Mouse (Mus musculus): ENCODE data around the gene Ddx31.

Gene Ddx31

DNA sequence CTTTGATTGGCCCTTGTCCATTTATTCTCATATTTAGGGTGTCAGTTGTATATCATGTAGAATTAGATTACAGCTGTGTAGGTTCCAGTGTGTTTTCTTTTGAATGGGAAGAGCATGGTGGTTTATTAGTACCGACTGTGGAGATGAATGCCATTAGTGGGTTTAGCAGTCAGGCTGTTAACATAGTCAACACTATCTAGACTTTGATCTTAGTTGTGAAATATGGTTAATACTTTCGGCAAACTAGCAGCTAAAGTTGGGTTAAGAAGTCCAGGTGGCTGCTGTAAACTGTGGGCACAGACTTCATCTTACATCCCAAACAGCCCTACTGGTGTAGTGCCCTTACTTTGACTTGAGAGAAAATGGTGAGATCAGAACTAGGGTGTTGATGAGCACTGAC, 8.7 kb downstream of the Ddx31 start:
- POLR2A ChIA-PET = interaction anchor here in 2 of 4 experiments (1.3 to 6.2 kb wide), 4 partner anchors 8 to 145 kb away, joined by 3 to 36 read pairs (median 15); partner anchors contain the start of genes Ddx31 (in 2 of the 2) and Gtf3c4 (in 2 of the 2)

DNA sequence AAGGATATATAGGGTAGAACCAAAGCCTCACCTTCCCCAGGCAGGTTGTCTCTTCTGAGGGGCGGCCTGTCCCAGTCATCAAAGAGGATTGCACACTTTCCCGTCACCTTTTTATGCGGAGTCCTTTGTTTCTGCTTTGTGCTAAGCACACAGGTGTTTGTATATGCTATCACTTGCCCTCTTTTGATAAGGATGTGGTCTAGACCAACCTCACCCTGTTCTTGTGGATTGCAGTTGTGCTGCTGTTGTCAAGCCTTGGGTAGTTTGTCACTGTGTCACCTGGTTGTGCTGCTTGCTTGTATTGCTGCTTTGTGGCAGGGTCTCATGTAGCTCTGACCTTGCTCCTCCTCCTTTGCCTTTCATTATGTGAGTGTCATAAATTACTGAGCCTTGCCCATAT, 12.4 kb downstream of the Ddx31 start:
- ChIA-PET POLR2A (interaction anchor here in 2 of 4 experiments (0.6 to 6.2 kb wide), 3 partner anchors 14 to 240 kb away, joined by 3 to 36 read pairs (median 4); partner anchors contain the start of genes Ddx31 (in 1 of the 2) and Gtf3c4 (in 1 of the 2)), CTCF (no interaction called here)

More for the DNA sequence above, 8.7 kb downstream of the Ddx31 start:
- CTCF ChIA-PET = no interaction called here

DNA sequence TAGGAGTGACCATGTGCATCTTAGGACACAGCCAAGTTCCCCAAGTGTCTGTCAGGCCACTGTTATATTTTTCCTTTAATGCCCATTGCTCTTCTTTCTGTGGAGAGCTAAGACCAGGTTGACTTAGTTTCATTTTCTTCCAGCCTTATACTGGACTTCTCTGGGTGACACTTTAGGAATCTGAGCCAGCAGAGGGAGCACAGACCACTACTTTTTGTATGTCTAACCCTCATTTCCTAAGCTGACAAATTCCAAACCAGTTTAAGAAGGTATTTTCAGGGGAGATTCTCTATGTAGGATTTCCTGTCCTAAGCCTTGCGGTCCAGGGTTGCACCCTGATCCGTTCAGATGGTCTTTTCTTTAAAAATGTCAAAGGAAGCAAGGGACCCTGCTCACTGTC, 15.6 kb downstream of the Ddx31 start:
- ChIA-PET CTCF (interaction anchor here in 2 of 4 experiments (0.6 kb wide), 2 partner anchors 64 to 186 kb away, joined by 3 to 4 read pairs; no protein-coding TSS in a partner anchor), POLR2A (interaction anchor here in 1 of 4 experiments (0.5 to 3.5 kb wide), 3 partner anchors 9 to 362 kb away, joined by 3 to 10 read pairs (median 3); partner anchors contain the start of genes Ddx31 and Gtf3c4)

DNA sequence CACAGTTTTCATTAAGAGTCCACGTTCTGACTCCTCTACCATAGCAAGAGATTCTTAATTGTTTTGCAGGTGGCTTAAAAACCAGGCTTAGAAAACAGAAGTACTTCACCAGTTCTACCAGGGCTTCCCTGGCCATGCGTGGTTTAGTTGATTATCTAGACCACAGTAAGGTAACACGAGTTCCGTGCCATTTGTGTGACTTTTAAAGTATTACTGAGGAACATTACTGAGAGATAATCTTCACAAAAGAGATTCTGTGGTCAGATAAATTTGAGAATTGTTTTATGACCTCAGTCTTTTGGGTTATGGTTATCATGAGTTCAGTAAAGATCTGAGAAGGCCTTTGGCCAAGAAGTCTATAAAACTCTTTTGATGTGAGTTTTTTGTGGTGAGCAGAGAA, 19.1 kb downstream of the Ddx31 start:
- POLR2A ChIA-PET = interaction anchor here in 1 of 4 experiments (0.7 kb wide), 1 partner anchor 10 kb away, joined by 3 read pairs; no protein-coding TSS in a partner anchor
- CTCF ChIA-PET = no interaction called here

DNA sequence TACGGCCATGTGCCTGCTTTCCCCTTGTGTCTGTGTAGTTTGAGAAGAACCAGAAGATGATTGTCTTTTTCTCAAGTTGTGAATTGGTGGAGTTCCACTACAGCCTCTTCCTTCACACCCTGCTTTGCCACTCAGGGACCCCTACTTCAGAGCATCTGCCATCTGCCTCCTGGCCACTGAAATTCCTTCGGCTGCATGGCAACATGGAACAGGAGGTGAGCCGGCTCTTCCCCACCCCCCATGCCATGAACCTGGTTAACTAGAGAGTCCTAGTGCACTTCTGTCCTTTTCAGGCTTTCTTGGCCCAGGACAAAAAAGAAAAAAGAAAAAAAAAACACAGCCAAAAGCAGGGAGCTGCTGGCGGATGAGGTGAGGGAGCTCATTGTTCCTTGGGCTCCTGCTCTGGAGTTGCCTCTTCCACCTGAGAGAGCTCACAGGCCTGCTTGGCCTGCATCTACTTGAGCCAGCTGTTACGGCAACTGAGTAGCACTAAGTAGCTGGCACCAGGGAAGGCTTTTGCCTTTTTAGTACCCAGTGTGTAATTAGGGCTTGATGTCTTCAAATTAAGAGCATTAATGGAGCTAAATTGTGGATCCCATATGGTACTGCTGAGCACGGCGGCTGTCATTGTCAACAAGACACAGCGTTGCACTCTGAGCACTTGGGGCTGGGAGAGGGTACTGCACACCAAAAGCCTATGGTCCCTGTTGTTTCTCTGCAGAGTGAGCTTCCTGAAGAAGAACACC, 20.6 kb downstream of the Ddx31 start:
- POLR2A ChIA-PET = interaction anchor here in 2 of 4 experiments (0.7 to 2.2 kb wide), 5 partner anchors 9 to 23 kb away, joined by 3 to 13 read pairs (median 3); partner anchors contain the start of genes Ddx31 (in 2 of the 2) and Gtf3c4 (in 2 of the 2)
- CTCF ChIA-PET = no interaction called here

DNA sequence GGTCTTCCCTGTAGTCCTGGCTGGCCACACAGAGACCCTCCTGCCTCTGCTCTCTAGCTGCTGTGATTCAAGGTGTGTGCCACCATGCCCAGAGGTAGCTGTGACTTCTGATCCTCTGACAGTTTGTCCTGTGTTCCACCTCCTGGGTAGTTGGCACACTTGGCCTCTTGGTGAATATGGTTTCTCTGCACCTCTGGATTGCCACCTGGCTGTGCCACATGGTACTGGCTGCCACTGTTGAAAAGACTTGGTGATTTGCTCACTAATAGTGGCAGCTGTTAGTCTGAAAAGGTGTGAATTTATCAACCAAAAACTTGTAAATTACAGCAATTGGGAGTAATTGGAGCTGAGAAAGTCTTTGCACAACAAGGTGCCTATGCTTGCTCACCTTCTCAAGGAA, 23.7 kb downstream of the Ddx31 start:
- CTCF ChIA-PET = interaction anchor here in 1 of 4 experiments (0.6 kb wide), 1 partner anchor 212 kb away, joined by 3 read pairs; no protein-coding TSS in a partner anchor
- POLR2A ChIA-PET = interaction anchor here in 1 of 4 experiments (0.8 kb wide), 1 partner anchor 259 kb away, joined by 3 read pairs; no protein-coding TSS in a partner anchor

DNA sequence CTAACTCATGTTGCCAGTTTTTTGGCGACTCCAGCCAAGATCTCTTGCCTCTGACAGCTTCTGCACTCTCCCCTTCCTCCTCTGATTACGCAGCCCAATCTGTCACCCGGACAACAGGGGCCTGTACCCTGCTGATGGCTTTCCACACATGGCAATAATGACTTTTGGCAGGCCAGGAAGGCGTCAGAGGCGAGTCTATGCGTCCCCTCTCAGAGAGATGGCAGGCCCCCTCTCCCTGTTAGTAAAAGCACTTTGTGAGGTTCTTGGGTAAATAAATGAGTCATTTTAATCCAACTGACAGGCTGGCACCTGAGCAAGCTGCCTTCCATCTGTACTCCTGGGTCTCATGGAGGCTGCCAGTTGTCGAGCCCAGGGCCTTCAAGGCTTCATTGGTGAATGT, 27.3 kb downstream of the Ddx31 start:
- POLR2A ChIA-PET = no interaction called here

DNA sequence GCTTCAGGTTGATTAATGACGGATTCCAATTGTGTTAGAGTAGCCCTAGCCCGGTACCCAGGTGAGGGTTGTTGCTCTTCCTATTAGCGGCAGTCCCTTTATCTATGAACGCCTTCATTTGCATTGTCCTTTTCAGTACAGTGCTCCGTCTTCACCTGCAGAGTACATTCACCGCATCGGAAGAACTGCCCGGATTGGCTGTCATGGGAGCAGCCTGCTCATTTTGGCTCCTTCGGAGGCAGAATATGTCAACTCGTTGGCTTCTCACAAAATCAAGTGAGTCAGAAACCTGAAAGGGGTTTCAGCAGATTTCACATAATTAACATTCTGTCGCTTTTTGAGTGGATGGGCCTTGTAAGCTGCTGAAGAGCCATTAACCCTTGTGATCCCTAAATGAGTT, 35.3 kb downstream of the Ddx31 start:
- POLR2A ChIA-PET = interaction anchor here in 1 of 4 experiments (1.6 kb wide), 1 partner anchor 11 kb away, joined by 5 read pairs; no protein-coding TSS in a partner anchor
- CTCF ChIA-PET = no interaction called here

More for the DNA sequence above, 27.3 kb downstream of the Ddx31 start:
- CTCF ChIA-PET = no interaction called here

DNA sequence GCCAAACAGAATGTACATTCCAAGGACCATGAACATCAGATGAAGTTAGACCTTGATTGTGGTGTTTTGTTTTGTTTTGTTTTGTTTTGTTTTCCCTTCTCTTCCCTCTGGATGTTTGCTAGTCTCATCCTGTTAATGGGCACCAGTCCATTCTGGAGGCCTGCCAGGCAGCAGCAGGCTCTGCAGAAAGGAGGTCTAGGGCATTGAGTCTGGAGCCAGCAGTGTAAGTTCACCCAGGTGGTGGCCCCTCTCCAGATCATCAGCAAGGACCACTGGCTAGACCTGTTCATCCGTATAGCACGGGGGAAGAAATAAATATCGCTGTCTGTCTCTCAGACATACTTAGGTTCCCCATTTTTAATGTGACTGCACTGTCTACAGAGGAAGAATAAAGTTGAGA, 41.1 kb downstream of the Ddx31 start:
- CTCF ChIA-PET = no interaction called here

DNA sequence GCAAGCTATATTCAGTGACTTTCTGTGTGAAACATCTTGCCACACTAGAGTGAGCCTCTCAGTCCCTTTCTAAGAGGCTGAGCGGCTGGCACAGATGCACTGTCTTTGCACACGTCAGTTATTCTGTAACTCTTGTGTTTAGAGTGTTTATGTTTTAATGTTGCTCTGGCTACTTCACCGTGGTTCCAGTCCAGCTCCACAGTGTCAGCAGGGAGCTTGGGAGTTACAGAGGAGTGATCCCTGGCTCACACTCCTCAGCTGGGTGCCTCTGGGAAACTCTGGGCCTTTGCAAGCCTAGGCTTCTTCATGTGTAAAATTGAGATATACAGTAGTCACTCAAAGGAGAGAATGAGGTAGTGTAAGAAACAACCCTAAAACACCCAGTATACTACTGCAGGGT, 41.8 kb downstream of the Ddx31 start:
- ChIA-PET CTCF (no interaction called here), POLR2A (no interaction called here)

More for the DNA sequence above, 41.1 kb downstream of the Ddx31 start:
- POLR2A ChIA-PET = no interaction called here

DNA sequence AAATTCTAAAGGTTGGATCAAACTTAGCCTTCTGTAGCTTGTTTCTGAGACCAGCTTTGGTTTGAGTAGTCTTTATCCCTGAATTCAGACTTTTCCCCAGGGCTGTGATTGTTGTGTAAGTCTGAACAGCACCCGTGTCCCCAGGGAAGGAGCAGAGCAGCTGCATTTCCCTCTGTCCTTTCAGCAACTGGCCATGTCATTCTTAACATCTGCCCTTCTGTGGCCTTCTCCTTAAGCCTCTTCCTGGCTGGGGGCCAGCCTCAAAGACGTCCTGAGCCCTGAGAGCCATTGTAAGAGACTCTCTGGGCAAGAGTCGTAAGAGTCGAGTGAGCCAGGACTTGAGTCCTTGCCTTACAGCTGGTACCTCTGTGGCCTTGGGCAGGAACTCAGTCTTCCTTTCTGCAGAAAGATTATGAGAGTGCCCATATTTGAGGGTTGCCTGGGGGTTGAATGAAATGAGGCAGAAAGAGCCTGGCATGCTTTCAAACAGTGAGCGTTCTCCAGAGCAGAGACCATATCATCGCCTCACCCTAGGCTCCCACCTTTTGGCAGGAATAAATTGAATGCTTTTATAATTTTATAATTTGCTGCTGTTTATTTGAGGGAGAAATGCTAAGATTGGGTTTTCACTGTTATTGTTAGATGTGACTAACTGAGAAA, 42.8 kb downstream of the Ddx31 start:
- ChIA-PET CTCF (no interaction called here), POLR2A (interaction anchor here in 1 of 4 experiments (0.6 kb wide), 1 partner anchor 31 kb away, joined by 3 read pairs; no protein-coding TSS in a partner anchor)

DNA sequence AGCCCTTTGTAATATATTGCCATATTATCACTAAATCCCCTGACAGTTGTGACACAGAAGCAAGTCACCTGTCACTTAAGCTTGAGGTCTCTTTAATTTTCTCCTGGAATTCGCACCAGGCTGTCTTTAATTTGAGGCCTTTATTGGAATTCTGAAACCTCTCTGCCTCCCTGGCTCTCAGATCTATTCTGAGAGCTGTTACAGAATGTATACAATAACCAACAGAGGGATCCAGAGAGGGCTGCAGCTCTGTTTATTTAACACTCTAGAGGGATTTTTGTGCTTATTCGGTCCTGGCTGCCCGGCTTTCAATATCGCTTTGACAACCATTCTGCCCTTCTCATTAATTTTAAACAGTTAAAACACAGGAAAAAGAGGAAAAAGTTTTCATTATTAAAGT, 44.7 kb downstream of the Ddx31 start:
- CTCF ChIA-PET = no interaction called here
- POLR2A ChIA-PET = no interaction called here

DNA sequence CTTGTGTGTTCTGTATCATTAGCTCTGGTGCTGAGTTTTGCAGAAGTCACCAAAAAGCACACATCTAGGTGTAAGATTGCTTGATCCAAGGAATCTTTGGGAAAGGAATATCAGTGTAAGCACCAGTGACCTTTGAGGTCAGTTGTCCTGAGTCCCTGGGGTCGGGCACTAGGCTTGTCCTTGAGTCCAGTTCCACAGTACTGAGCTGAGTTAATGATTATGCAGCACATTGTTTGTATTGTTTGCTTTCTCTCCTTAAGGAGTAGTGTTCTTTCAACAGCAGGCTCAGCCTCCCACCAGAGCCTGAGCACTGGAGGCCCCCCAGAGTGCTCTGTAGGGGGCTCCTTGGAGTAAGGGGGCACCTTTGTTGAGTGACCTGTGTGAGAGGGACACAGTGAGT, 52.6 kb downstream of the Ddx31 start:
- POLR2A ChIA-PET = interaction anchor here in 1 of 4 experiments (1.1 to 2.1 kb wide), 2 partner anchors 12 to 17 kb away, joined by 3 to 7 read pairs; no protein-coding TSS in a partner anchor
- CTCF ChIA-PET = interaction anchor here in 1 of 4 experiments (0.7 kb wide), 1 partner anchor 14 kb away, joined by 5 read pairs; no protein-coding TSS in a partner anchor

DNA sequence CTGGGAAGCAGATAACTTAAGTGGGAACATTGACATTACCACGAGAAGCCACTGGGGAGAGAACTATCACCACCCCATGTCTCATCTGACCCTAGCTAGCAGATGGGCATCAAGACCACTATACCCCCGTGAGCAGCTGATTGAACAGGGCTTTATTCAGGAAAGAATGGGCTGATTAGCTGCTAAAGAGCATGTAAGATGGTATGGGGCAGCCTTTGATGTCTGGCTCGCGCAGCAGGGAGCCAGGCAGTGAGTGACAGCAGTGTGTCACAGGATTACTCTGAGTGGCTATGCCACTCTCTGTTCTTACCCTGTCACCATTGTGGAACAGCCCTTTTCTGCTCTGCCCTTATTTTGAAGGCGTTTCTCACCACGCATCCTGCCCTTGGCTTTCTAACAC, 53.3 kb downstream of the Ddx31 start:
- ChIA-PET CTCF (no interaction called here), POLR2A (interaction anchor here in 1 of 4 experiments (1.1 to 2.1 kb wide), 2 partner anchors 11 to 16 kb away, joined by 3 to 7 read pairs; no protein-coding TSS in a partner anchor)

DNA sequence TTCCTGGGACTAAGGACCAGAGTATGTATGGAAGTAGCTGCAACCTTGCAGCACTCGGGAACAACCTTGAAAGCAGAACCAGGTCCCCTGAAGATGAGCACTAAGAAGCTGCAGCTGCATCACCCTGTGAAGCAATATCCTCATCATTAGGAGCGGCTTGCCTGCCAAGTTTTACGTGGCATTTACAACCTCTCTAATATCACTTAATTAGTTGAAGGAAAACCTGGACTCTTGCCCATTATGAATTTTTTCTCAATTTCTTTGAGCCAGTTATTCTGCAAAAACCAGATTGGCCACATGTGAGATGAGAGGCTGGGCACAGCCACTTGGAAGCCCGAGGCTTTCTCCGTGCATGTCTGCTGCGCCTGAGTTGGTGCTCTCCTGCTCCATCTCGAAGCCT, 55.7 kb downstream of the Ddx31 start:
- CTCF ChIA-PET = no interaction called here
- POLR2A ChIA-PET = interaction anchor here in 2 of 4 experiments (1.2 to 1.8 kb wide), 3 partner anchors 13 to 24 kb away, joined by 3 to 4 read pairs (median 4); no protein-coding TSS in a partner anchor

DNA sequence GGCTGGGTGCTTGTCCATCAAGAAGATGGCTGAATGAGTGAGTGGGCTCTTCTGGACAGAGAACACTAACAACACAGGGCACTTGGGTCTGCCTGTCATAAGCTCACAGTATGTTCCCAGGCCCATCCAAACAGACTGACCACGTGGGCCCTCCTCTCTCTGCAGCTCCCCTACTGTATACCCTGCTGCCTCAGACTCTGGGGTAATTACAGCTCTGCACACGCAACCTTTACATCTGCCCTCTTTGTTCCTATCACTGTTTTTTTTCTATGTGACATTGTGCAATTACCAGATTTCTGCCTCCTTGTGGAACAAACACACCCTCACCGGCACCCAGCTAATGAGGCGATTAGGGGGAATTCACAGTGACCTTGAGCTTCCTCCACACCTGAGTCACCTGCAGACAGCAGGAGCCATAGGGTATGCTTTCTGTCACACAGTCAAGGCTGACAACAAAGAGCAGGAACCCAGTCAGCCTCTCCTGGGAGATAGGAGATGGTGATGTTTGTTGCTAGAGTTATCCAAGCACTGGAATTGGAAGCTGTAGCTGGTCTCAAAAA, 57.2 kb downstream of the Ddx31 start:
- POLR2A ChIA-PET = interaction anchor here in 2 of 4 experiments (0.8 to 1.8 kb wide), 5 partner anchors 9 to 57 kb away, joined by 3 to 4 read pairs (median 3); partner anchors contain the start of genes Ddx31 (in 1 of the 2) and Gtf3c4 (in 1 of the 2)
- CTCF ChIA-PET = interaction anchor here in 1 of 4 experiments (0.7 to 1.2 kb wide), 2 partner anchors 19 to 32 kb away, joined by 3 to 5 read pairs; no protein-coding TSS in a partner anchor

DNA sequence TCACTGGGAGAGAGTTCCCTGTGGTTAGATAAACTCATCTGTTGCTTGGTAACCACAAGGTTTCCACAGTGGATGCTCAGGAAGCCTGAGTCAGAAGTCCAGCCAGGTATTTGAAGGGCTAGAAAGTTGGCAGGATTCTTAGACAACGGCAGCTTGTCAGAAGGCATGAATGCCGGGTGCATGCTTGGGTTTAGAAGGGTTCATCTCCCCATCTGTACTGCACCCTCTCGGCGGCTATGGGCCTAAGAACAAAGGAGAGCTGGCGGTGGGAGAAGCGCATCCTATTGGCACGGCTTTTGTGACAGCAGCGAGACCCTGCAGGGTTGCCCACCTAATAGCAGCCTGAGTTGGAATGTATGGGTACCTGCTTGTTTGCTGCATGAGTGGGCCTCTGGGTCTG, 62.1 kb downstream of the Ddx31 start:
- ChIA-PET CTCF (interaction anchor here in 1 of 4 experiments (0.6 kb wide), 1 partner anchor 34 kb away, joined by 3 read pairs; no protein-coding TSS in a partner anchor), POLR2A (no interaction called here)

DNA sequence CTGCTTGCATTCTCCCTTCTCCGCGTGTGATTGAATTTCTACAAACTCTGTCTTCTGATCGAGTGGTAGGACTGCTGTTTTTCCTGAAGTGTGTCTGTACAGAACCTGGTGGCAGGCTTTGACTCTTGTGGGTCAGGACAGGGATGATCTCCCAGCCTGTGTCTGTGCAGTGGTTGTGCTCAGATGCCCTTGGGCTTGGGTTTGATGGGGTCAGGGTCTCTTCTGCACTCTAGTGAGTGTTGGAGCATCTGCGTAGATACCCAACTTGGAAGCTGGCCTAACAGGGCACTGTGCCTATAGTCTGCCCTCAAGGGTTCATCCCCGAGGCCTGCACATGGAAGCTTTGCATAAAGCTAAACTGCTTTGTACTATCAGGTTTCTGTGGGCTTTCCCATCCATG, 63.7 kb downstream of the Ddx31 start:
- ChIA-PET CTCF (no interaction called here), POLR2A (interaction anchor here in 1 of 4 experiments (2.4 kb wide), 1 partner anchor 10 kb away, joined by 7 read pairs; no protein-coding TSS in a partner anchor)

DNA sequence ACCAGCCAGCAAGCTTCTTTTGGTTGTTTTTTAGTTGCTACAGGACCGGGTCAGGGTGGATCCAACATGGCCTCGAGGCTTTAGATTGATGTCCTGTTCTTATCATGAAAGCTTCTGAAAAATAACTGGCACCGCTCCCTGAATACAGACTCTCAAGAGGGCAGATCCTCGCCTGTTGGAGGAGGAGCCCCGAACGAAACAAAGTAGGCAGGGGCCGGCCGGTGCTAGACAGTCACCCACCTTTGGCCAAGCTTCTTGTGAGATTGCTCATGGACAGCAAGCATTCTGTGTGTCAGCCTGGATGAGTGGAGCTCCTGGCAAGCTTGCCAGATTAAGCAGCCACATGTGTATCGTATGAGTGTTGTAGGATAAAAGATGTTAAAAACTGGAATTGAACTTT, 64.6 kb downstream of the Ddx31 start:
- POLR2A ChIA-PET = interaction anchor here in 1 of 4 experiments (2.4 kb wide), 1 partner anchor 11 kb away, joined by 7 read pairs; no protein-coding TSS in a partner anchor
- CTCF ChIA-PET = no interaction called here

Data from embryonic stem cell, embryonic (primary cell).